In genomic region chr7:66449971-66450752, GRCm38 (mm10) we compare ENCODE assay signal across 8 mouse cellular contexts. TPM values are rescaled to one million over a fixed set of nuclear protein-coding genes. Genes with fewer than 3 reads are reported as not detected.
DNase-seq lines count a peak whose midpoint lies in the region; ATAC-seq lines count a peak whose summit lies in the region.

No protein-coding gene starts in this region.

- H3K4me1 ChIP-seq in hindbrain, embryonic 10.5 days (replicated peaks) = peaks cover 48% of the 10 kb centered on the region
- no peaks in the 10 kb centered on the region for H3K4me1 ChIP-seq in liver, embryonic 16.5 days (ENCODE audit: control insufficient read depth, low read depth, low read length)
- H3K4me1 ChIP-seq in stomach, embryonic 15.5 days = peaks cover 3% of the 10 kb centered on the region

- H3K4me2 ChIP-seq in liver, embryonic 16.5 days (ENCODE audit: low read depth, low read length) = peak overlapping the region; percentile 34
- peak overlapping the region; percentile 57 for H3K4me2 ChIP-seq in stomach, embryonic 15.5 days

- peak overlapping the region; percentile 46 for H3K4me3 ChIP-seq in hindbrain, embryonic 10.5 days
- H3K4me3 ChIP-seq in liver, embryonic 16.5 days (ENCODE audit: low read depth, low read length) = no peak overlapping the region
- H3K4me3 ChIP-seq in stomach, embryonic 15.5 days (replicated peaks) = peak overlapping the region; percentile 17

- H3K9me3 ChIP-seq in hindbrain, embryonic 10.5 days = no peaks in the 10 kb centered on the region
- no peaks in the 10 kb centered on the region for H3K9me3 ChIP-seq in liver, embryonic 16.5 days (replicated peaks; ENCODE audit: control insufficient read depth, low read length)
- no peaks in the 10 kb centered on the region for H3K9me3 ChIP-seq in stomach, embryonic 15.5 days

- 5% methylated on average over 16 of the region's 16 CpGs for whole genome bisulfite sequencing in hindbrain, embryonic 10.5 days
- WGBS in liver, embryonic 16.5 days (ENCODE audit: insufficient replicate concordance) = 10% methylated on average over 15 of the region's 16 CpGs
- WGBS in stomach, embryonic 15.5 days = 6% methylated on average over 14 of the region's 16 CpGs

- DNase-seq in ovary, adult 18-20 months (ENCODE audit: low spot score) = peak; percentile 37
- DNase-seq in ovary, postnatal 14 days (ENCODE audit: low spot score) = no peak
- peak; percentile 89 for DNase-seq in embryo, embryonic 11 days
- DNase-seq in hindbrain, embryonic 10.5 days (ENCODE audit: low spot score) = peak; percentile 81
- DNase-seq in left cerebral cortex, postnatal 25 days (ENCODE audit: low spot score in 2 of 2) = no peak
- DNase-seq in right cerebral cortex, postnatal 36 days (ENCODE audit: low spot score in 2 of 2) = no peak

- H3K27ac ChIP-seq in hindbrain, embryonic 10.5 days = peak overlapping the region; percentile 82
- H3K27ac ChIP-seq in liver, embryonic 16.5 days (ENCODE audit: low read length) = no peak overlapping the region
- H3K27ac ChIP-seq in stomach, embryonic 15.5 days = no peak overlapping the region

- H3K27me3 ChIP-seq in hindbrain, embryonic 10.5 days (ENCODE audit: insufficient read depth, poor library complexity, severe bottlenecking) = no peaks in the 10 kb centered on the region
- H3K27me3 ChIP-seq in liver, embryonic 16.5 days (ENCODE audit: control insufficient read depth, insufficient read depth, low read depth, low read length) = no peaks in the 10 kb centered on the region; the same call in 1 of the 2 replicates
- H3K27me3 ChIP-seq in stomach, embryonic 15.5 days (replicated peaks) = no peaks in the 10 kb centered on the region

- intact Hi-C loops in left cerebral cortex, postnatal 25 days (cut with DNase I) = no loop called here

- ATAC-seq in liver, embryonic 16.5 days (ENCODE audit: low read depth) = no peak
- ATAC-seq in stomach, embryonic 15.5 days (ENCODE audit: insufficient read depth, low FRiP score, low read depth) = peak; percentile 70; the same call in 1 of the 2 replicates

- no peak overlapping the region for H3K9ac ChIP-seq in liver, embryonic 16.5 days (ENCODE audit: low read depth, low read length)
- H3K9ac ChIP-seq in stomach, embryonic 15.5 days = no peak overlapping the region

- H3K36me3 ChIP-seq in hindbrain, embryonic 10.5 days = no peaks in the 10 kb centered on the region
- H3K36me3 ChIP-seq in liver, embryonic 16.5 days (ENCODE audit: control insufficient read depth, insufficient read depth) = no peaks in the 10 kb centered on the region
- H3K36me3 ChIP-seq in stomach, embryonic 15.5 days = no peaks in the 10 kb centered on the region

RNA-seq across cellular contexts. Expression of gene Aldh1a3, which starts 22.8 kb away (rescaled TPM):
- polyA plus RNA-seq in hindbrain, embryonic 10.5 days (2016; fragmentation: Nextera tagmentation; extraction: Ambion mirVana) = 1.7 and 4.6 TPM in 2 replicates
- polyA plus RNA-seq in liver, embryonic 16.5 days (2015; fragmentation: Nextera tagmentation; extraction: Ambion mirVana) = 0.73 and 0.78 TPM in 2 replicates
- 9.5 and 11.5 TPM in 2 replicates for polyA plus RNA-seq in stomach, embryonic 15.5 days (2015; fragmentation: Nextera tagmentation; extraction: Ambion mirVana)
- 1 to 10 TPM; 1.5 to 2.8 TPM for total RNA-seq in left cerebral cortex, postnatal 25 days (2021)

Comparison
In these comparisons a context has a peak if more than half of its experiments do, and no peak if none do; other contexts are left out.
1. DNase-seq: peak in ovary, adult 18-20 months (single experiment), embryo, embryonic 11 days (single experiment) and hindbrain, embryonic 10.5 days (single experiment); none in ovary, postnatal 14 days (single experiment), left cerebral cortex, postnatal 25 days (0 of 2) and right cerebral cortex, postnatal 36 days (0 of 2).